In the genomic region with DNA sequence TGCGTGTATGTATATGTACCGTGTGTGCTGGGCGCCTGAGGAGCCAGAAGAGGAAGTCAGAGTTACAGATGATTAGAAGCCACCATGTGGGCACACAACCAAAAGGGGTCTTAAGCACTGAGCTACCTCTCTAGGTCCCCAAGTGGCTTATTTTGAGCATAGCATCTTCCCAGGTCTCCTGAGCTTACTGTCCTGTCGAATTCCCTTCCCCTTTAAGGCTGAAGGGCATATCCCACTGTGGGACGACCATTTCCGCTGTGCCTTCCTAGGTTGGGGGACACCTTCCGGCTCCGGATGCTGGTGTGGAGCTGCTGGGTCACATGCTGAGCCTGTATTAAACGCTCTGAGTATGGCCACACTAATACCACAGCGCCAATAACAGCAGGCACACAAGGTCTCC, we compare ENCODE assay signal across 23 mouse cellular contexts. TPM values are rescaled to one million over a fixed set of nuclear protein-coding genes. Genes with fewer than 3 reads are reported as not detected.
"Had no signal": no experiment of that assay in that cellular context is flagged by ENCODE, and none has a peak within 500 bp of the region (broad histone marks: within the 10 kb centered on the region; RNA-seq: fewer than 3 reads in every experiment).

No protein-coding gene starts in this region.

- H3K36me3 ChIP-seq: limb, embryonic 10.5 days; liver, embryonic 12.5 days; lung, embryonic 15.5 days; midbrain, embryonic 13.5 days; neural tube, embryonic 15.5 days; stomach, embryonic 15.5 days had no signal

- H3K4me2 ChIP-seq: liver, embryonic 12.5 days; lung, embryonic 15.5 days; midbrain, embryonic 13.5 days; neural tube, embryonic 15.5 days; stomach, embryonic 15.5 days had no signal

- H3K9ac ChIP-seq: liver, embryonic 12.5 days; lung, embryonic 15.5 days; midbrain, embryonic 13.5 days; neural tube, embryonic 15.5 days; stomach, embryonic 15.5 days had no signal

- ATAC-seq: liver, embryonic 12.5 days; midbrain, embryonic 13.5 days had no signal

- H3K27ac ChIP-seq: left cerebral cortex, adult 2 months; limb, embryonic 10.5 days; liver, embryonic 12.5 days; lung, embryonic 15.5 days; midbrain, embryonic 13.5 days; neural tube, embryonic 15.5 days; stomach, embryonic 15.5 days had no signal

- H3K9me3 ChIP-seq: limb, embryonic 10.5 days; liver, embryonic 12.5 days; lung, embryonic 15.5 days; midbrain, embryonic 13.5 days; neural tube, embryonic 15.5 days; stomach, embryonic 15.5 days had no signal

- H3K27me3 ChIP-seq: lung, embryonic 15.5 days; stomach, embryonic 15.5 days had no signal

- DNase-seq: kidney, adult 8-10 months; kidney, postnatal 25 days; retina, postnatal 1 day; right cerebral cortex, postnatal 4 days; spleen, adult 18-20 months; thymus, adult 2 months; thymus, postnatal 25 days had no signal

- H3K4me3 ChIP-seq: left cerebral cortex, adult 2 months; limb, embryonic 10.5 days; liver, embryonic 12.5 days; lung, embryonic 15.5 days; midbrain, embryonic 13.5 days; myocyte; neural tube, embryonic 15.5 days; stomach, embryonic 15.5 days had no signal

RNA-seq across cellular contexts. Expression of a gene that starts 34.1 kb away (rescaled TPM):
- total RNA-seq: layer of hippocampus, postnatal 25 days; left cerebral cortex, postnatal 14 days; megakaryocyte-erythroid progenitor cell, adult 5-6 weeks had no signal
- polyA plus RNA-seq: kidney, embryonic 16.5 days; limb, embryonic 10.5 days; limb, embryonic 14.5 days; liver, embryonic 12.5 days; liver, embryonic 16.5 days; lung, embryonic 15.5 days; midbrain, embryonic 13.5 days; myocyte; neural tube, embryonic 11.5 days; neural tube, embryonic 15.5 days; stomach, embryonic 15.5 days; urinary bladder, adult 2 months had no signal
